Mouse (Mus musculus) forebrain, embryonic 15.5 days (tissue): ENCODE results near the gene Bahcc1. TPM values are rescaled to one million over a fixed set of nuclear protein-coding genes. Genes with fewer than 3 reads are reported as not detected.

Experiments
- ATAC-seq: fragments of 200-750 bp; cut with Nextera tagmentation; replicated peaks from 2 replicates; pipeline ENCODE4 v1.8.0; 2017; ENCODE audit warnings: mild to moderate bottlenecking, moderate TSS enrichment, moderate library complexity
- H3K27ac ChIP-seq: fragments of 300-500 bp; sonication (generic); replicated peaks from 2 replicates; pipeline ENCODE4 v1.5.1; 2015; ENCODE audit warnings: mild to moderate bottlenecking, inconsistent platforms
- H3K27me3 ChIP-seq: fragments of 300-500 bp; sonication (generic); 2 replicates; pipeline ENCODE4 v1.6.1; 2015; ENCODE audit warnings: inconsistent platforms
- H3K36me3 ChIP-seq: fragments of 300-500 bp; sonication (generic); 2 replicates; pipeline ENCODE4 v1.6.1; 2015; ENCODE audit warnings: mild to moderate bottlenecking, inconsistent platforms
- H3K4me1 ChIP-seq: fragments of 300-500 bp; sonication (generic); 2 replicates; pipeline ENCODE4 v1.6.1; 2015; ENCODE audit warnings: inconsistent platforms
- H3K4me2 ChIP-seq: fragments of 300-500 bp; sonication (generic); replicated peaks from 2 replicates; pipeline ENCODE4 v1.6.1; 2015; ENCODE audit warnings: mild to moderate bottlenecking, inconsistent platforms
- H3K4me3 ChIP-seq: fragments of 300-500 bp; sonication (generic); 2 replicates; pipeline ENCODE4 v1.5.1; 2015; ENCODE audit warnings: mild to moderate bottlenecking, inconsistent platforms
- H3K9ac ChIP-seq: fragments of 300-500 bp; sonication (generic); replicated peaks from 2 replicates; pipeline ENCODE4 v1.6.1; 2015; ENCODE audit warnings: mild to moderate bottlenecking, inconsistent platforms
- H3K9me3 ChIP-seq: fragments of 300-500 bp; sonication (generic); 2 replicates; pipeline ENCODE4 v1.6.1; 2016; ENCODE audit warnings: inconsistent platforms
- WGBS: fragments of 180-500 bp; shearing (Covaris S2); methylation state at CpG from one replicate; pipeline ENCODE4 v1.1.7; 2015; ENCODE audit warnings: mixed read lengths; 5-methylcytosine and 5-hydroxymethylcytosine counted together
- polyA plus RNA-seq: library from polyadenylated mRNA; unstranded; fragments of >200 nt; fragmentation: Nextera tagmentation; extraction: Ambion mirVana; gene quantifications from 2 replicates; pipeline ENCODE4 v1.2.1, GENCODE M21; 2015

The Bahcc1 gene
- polyA plus RNA-seq, 1 experiment from 2014 or later, result 16.1 TPM

DNA sequence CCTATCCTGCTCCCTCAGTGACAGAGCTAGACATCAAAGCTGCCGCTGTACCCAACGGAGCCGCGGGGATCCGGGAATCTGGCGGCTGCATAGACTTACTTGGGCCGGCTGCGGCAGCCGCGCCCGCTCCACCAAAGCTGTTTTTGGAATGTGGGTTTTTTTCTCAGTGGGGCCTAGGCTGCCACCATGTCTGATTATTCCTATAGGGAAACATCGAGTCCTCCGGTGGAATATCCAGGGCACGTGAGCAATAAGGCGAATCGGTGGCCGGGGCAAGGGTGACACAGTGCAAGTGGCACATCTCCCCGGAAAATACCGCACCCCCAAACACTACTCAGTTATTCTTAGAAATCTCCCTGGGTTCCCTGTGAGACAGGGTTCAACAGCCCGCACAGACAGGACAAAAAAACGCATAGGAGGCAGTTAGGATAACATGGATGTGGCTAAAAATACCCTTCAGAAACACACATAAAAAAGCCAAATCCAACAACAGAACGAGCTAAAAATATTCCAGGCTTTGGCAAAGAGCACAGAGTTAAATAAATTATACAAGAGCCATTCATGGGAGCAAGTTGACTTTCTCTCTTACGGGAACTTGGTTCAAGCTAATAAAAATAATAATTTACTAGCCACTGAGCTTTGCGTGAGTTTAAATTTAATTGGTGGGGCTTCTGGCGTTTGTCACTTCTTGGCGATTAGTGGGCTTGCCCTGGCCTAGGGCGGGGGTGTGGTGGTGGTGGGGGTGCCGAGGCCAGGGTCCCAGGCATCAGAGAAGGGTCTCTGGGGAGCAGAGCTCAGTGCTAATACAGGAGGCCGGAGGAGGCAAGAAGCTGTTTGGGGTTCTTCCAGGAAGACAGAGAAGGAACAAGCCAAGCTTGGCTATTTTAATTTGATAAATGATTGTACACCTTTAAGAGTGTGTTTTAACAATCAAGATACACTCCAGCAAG, 8.5 kb downstream of the Bahcc1 start:
- peaks cover 70% of the 10 kb centered on the region for H3K4me1 ChIP-seq
- ATAC-seq, result no peak
- 14% methylated on average over 29 of the region's 29 CpGs for WGBS

DNA sequence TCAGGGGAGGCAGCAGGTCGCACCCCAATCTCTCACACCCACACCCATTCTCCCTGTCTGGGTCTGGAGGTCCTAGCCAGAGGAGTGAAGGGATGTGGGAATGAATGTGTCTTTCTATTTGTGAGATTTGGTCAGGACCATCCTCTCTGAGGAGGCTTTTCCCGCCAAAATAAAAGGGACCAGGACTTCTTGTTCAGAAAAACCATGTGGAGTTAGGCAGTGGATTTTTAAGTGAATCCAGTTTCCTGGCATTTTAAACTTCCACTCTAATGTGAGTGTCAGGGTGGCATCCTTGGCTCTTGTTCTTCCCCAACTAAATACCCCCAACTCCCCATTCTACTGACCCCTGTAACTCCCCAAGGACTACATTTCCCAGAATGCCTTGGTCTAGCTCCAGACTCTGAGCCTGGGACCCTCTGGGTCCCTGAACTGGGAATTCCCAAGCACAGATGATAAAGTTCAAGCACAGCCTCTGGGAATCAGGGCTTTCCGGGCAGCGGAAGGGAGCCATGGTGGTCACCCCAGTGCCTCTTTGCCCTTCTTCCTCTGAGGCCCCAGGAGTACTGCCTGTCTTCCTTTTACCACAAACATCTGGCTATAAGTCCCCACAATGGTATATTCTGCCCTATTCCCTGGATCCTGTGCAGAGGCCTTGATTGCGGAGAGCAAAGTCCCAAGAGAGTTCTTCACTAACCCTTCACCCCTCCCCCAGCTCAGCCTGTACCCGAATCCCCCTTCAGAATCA, 9.4 kb downstream of the Bahcc1 start:
- no peak overlapping the region for H3K4me3 ChIP-seq

More for the DNA sequence above, 8.5 kb downstream of the Bahcc1 start:
- H3K27me3 ChIP-seq, result no peaks in the 10 kb centered on the region
- peak overlapping the region; percentile 93 for H3K4me2 ChIP-seq
- peak overlapping the region; percentile 74 for H3K27ac ChIP-seq
- peak overlapping the region; percentile 98 for H3K9ac ChIP-seq
- no peaks in the 10 kb centered on the region for H3K9me3 ChIP-seq
- no peaks in the 10 kb centered on the region for H3K36me3 ChIP-seq
- H3K4me3 ChIP-seq, result peak overlapping the region; percentile 91

DNA sequence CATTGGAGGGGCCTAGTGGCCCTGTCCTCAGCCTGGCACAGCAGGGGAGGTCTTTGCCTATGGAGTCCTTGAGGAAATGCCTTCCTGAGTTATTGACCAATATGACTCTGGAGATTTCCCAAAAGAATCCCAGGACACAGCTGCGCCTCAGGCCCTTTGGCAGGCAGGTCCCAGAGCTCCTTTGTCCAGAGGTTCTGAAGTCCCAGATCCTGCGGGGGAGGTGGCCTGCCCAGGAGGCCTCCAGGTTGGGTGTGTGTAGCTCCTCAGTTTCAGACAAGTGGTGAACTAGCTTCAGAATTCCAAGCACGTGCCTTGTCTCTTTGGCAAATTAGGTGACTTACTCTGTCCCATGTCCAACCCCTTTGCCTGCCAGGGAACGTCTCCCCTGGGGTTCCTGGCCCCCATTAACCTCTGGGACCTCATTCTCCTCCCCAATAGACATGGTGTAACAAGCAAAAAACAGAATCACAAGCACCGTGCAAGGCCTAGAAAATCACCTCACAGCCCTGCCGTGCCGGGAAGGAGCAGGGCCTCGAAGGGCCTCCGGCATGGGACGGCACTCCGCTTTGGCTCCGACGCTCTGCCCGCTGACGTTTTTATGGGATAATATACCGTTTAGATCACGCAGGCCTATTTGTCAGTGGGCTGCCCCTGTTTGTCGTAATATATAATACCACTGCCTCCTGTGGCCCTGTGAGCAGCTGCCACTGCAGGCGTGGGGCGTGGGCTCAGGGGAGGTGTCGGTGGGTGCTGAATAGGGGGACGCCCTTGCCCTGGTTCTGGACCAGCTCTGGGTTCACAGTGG, 10.2 kb downstream of the Bahcc1 start:
- H3K9ac ChIP-seq, result no peak overlapping the region
- peak overlapping the region; percentile 8 for H3K4me2 ChIP-seq
- no peaks in the 10 kb centered on the region for H3K36me3 ChIP-seq
- no peak overlapping the region for H3K4me3 ChIP-seq
- 24% methylated on average over 22 of the region's 22 CpGs for WGBS
- peak overlapping the region; percentile 21 for H3K27ac ChIP-seq
- H3K9me3 ChIP-seq, result no peaks in the 10 kb centered on the region
- peaks cover 80% of the 10 kb centered on the region for H3K4me1 ChIP-seq
- no peaks in the 10 kb centered on the region for H3K27me3 ChIP-seq
- no peak for ATAC-seq

More for the DNA sequence above, 9.4 kb downstream of the Bahcc1 start:
- 56% methylated on average over 6 of the region's 6 CpGs for WGBS
- Histone ChIP-seq H3K27ac (peak overlapping the region; percentile 19; the same call in 1 of the 2 replicates), H3K36me3 (no peaks in the 10 kb centered on the region), H3K27me3 (no peaks in the 10 kb centered on the region), H3K4me1 (peaks cover 79% of the 10 kb centered on the region), H3K9ac (no peak overlapping the region), H3K4me2 (peak overlapping the region; percentile 93; the same call in 1 of the 2 replicates), H3K9me3 (no peaks in the 10 kb centered on the region)
- no peak for ATAC-seq

DNA sequence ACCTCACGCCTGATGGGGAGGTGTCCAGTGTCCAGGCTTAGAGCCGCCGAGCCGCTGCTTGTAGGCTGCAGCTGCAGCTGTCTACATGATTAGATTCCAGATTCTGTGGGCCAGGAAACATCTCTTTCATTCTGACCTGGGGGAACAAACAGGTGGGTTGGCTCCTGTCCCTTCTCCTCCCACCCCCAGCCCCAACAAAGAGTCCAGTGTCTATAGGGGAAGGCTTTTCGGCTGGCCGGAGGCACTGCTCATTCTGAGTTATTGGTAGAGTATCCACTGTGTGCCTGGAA, 10.7 kb downstream of the Bahcc1 start:
- WGBS, result 42% methylated on average over 6 of the region's 6 CpGs
- Histone ChIP-seq H3K27ac (peak overlapping the region; percentile 21; the same call in 1 of the 2 replicates), H3K4me3 (no peak overlapping the region), H3K9ac (no peak overlapping the region), H3K4me2 (peak overlapping the region; percentile 8), H3K27me3 (no peaks in the 10 kb centered on the region), H3K36me3 (no peaks in the 10 kb centered on the region), H3K9me3 (no peaks in the 10 kb centered on the region), H3K4me1 (peaks cover 80% of the 10 kb centered on the region)
- ATAC-seq, result no peak

DNA sequence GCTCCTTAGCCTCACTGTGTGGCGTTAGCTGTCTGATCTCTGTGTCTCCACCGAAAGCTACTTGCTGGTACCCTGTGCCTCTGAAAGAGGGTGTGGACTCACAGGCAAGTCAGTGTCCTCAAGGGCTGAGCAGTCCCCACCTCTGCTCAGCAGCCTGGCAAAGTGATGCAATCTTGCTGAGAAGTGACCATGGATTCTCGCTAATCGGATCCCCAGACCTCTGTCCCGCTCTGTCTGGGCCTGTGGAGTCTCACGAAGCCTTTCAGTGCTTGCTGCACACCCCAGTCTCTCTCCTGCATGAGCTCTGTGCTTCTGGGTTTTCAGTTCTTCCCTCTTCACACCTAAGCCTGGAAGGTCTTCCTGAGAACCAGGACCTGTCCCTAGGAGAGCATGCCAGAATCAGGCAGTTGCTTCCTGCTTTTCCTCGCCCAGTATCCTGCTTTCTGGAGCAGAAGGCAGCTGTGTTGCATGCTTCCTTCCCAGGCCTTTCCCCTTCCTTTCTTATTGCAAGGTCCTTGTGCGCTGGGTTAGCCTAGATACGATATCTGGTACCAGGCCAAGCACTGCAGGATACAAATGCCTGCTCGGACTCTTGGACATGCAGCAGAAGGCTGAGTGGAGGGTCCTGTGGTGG, 15.5 kb downstream of the Bahcc1 start:
- no peak overlapping the region for H3K4me2 ChIP-seq
- H3K9me3 ChIP-seq, result no peaks in the 10 kb centered on the region
- no peak for ATAC-seq
- H3K27ac ChIP-seq, result 0 out of 2 replicates have a peak overlapping the region, but pooled peaks have one; percentile 21
- 82% methylated on average over 10 of the region's 10 CpGs for WGBS
- H3K4me3 ChIP-seq, result no peak overlapping the region
- H3K36me3 ChIP-seq, result no peaks in the 10 kb centered on the region
- H3K4me1 ChIP-seq, result peaks cover 64% of the 10 kb centered on the region
- H3K9ac ChIP-seq, result no peak overlapping the region
- no peaks in the 10 kb centered on the region for H3K27me3 ChIP-seq

DNA sequence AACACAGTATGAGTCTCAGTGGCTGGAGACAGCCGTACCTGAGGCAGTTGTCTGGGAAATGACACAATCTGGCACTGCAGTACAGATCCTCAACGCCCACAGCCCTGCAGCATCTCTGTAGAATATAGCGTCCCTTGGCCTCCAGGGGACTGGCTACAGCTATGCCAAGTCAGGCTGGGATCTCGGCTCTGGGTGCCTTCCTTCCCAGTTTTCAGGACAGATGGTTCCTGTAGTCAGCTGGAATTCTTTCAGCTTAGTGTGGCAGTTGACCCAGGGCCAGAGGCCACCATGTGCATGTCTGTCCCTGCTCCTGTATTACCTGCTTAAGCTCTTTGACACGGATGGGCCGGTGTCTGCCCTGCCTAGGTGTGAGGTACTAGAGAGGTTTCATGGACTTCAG, 16.2 kb downstream of the Bahcc1 start:
- Histone ChIP-seq H3K27me3 (no peaks in the 10 kb centered on the region), H3K9ac (no peak overlapping the region), H3K4me3 (no peak overlapping the region), H3K4me1 (peaks cover 64% of the 10 kb centered on the region), H3K27ac (no peak overlapping the region), H3K36me3 (no peaks in the 10 kb centered on the region), H3K9me3 (no peaks in the 10 kb centered on the region), H3K4me2 (no peak overlapping the region)
- no peak for ATAC-seq
- 75% methylated on average over 6 of the region's 6 CpGs for WGBS

DNA sequence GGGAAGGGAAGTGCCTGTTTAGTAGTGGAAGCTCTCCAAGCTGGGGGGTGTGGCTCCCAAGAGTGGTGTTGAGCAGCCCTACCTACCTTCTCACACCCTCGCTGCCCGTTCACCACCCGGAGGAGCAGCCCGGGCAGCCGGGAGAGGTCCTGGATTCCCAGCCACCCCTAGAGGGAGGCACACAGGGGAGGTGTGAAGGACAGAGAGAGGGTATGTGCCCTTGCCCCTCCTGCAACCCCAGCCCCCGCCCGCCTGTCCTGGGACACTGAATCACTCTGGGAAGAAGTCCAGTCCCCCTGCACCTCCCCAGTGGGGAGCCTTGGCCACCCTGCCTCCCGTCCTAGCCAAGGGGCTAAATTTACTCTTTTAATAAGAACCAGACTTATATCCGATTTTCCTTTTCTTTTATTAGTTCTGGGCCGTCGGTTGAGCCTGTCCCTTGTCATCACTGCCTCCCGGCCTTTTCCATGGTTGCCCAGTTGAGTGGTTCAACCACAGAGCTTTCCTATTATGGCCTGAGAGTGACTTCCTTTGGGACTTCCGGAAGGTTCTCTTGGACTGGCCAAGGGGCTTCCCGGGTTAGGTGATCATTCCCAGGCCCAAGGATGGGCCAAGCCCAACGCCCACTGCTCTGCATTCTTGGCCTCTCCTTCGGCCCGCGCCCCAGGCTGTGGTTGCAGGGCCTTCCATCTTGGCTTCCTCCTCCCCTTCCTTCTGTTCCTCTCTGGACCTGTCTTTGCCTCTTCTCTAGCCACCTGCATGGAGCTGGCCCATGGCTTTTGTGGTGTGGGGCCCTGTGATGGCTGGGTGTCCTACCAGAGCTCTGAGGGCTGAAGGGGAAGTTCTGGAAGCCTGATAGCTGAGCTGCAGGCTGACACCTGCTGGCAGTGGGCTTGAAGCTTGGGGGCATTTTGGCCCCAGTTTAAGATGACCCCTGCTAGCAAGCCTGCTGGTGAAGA, 18.5 kb downstream of the Bahcc1 start:
- Histone ChIP-seq H3K4me2 (no peak overlapping the region), H3K27me3 (no peaks in the 10 kb centered on the region), H3K27ac (no peak overlapping the region), H3K4me1 (peaks cover 80% of the 10 kb centered on the region), H3K9ac (no peak overlapping the region), H3K36me3 (no peaks in the 10 kb centered on the region), H3K9me3 (no peaks in the 10 kb centered on the region), H3K4me3 (no peak overlapping the region)
- no peak for ATAC-seq
- 90% methylated on average over 18 of the region's 18 CpGs for WGBS

DNA sequence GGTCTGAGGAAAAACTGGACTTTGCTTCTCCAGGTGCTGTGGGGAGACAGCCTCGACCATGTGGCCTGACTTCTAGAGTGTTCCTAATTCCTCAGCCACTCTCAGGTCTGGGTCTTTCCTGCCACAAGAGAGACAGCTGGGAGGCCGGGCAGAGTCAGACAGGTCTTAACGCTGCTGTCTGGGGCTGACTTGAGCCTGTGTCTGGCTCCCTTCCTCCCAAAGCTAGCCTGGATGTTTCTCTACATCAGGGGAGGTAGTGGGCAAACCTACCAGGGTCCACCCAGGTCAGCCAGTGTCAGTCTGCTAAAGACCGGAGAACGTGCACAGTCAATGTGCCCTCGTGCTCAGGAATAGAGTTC, 19.2 kb downstream of the Bahcc1 start:
- Histone ChIP-seq H3K4me3 (no peak overlapping the region), H3K27ac (no peak overlapping the region), H3K36me3 (no peaks in the 10 kb centered on the region), H3K9me3 (no peaks in the 10 kb centered on the region), H3K27me3 (no peaks in the 10 kb centered on the region), H3K4me2 (no peak overlapping the region), H3K4me1 (peaks cover 80% of the 10 kb centered on the region), H3K9ac (no peak overlapping the region)
- WGBS, result 64% methylated on average over 6 of the region's 6 CpGs
- ATAC-seq, result no peak

DNA sequence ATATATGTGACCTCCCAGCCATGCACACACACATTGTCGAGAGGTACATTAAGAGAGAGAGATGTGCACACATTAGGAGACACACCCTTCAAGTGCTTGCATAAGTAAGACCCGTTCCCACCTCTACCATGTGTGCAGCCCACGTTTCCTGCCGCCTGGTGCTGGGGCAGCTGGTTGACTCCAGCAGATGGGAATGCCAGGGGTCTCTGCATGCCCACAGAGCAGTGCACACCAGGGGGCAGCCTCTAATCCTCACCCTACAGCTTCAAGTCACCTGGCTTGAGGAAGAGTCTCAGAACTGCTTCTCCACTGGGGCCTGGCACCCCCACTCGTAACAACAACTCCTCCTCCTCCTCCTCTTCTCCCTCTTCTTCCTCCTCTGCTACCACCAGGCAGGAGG, 19.7 kb downstream of the Bahcc1 start:
- Histone ChIP-seq H3K4me2 (no peak overlapping the region), H3K9me3 (no peaks in the 10 kb centered on the region), H3K4me1 (peaks cover 82% of the 10 kb centered on the region), H3K27ac (peak overlapping the region; percentile 13; the same call in 1 of the 2 replicates), H3K9ac (no peak overlapping the region), H3K4me3 (no peak overlapping the region), H3K27me3 (no peaks in the 10 kb centered on the region), H3K36me3 (no peaks in the 10 kb centered on the region)
- no peak for ATAC-seq
- WGBS, result 34% methylated on average over 5 of the region's 5 CpGs

DNA sequence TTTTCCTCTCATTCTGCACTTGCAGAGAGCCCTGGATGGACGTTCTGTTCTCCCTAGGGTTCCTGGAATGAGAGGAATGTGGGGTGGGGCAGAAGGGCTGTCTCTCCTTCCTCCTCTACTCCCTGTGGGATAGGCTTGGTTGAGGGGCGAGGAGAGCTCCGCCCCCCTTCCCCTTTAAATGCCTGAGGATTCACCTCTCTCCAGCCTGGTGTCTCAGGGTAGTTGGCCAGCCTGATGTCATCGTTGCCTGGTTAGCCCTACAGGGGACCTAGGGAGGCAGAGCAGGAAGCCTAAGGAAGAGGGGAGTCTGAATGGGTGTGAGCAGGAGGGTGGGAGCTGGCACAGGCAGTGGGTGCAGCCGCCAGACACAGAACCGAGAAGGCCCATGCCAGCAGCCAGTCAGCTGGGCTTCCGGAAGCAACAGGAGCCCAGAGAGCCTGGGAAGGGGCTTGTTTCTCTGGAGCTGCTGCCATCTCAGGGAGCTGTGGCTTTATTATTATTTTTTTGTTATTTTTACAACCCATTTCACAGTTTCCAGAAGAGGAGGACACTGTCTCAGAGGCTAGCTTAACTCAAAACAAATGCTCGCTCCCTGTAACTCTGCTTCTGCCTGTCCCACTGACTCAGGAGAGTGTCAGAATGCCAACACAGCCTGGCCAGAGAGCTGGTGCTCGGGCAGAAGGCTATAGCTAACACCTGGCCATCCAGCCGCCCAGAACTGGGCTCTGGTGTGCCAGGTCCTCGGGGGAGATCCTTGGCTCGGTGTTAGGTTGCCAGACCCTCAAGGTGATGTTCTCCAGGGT, 20.3 kb downstream of the Bahcc1 start:
- peak overlapping the region; percentile 13; the same call in 1 of the 2 replicates for H3K27ac ChIP-seq
- H3K9me3 ChIP-seq, result no peaks in the 10 kb centered on the region
- no peaks in the 10 kb centered on the region for H3K27me3 ChIP-seq
- peak; percentile 57; the same call in 1 of the 2 replicates for ATAC-seq
- WGBS, result 52% methylated on average over 12 of the region's 12 CpGs
- H3K4me1 ChIP-seq, result peaks cover 84% of the 10 kb centered on the region
- no peaks in the 10 kb centered on the region for H3K36me3 ChIP-seq
- no peak overlapping the region for H3K4me2 ChIP-seq
- no peak overlapping the region for H3K4me3 ChIP-seq
- H3K9ac ChIP-seq, result no peak overlapping the region
